Mouse (Mus musculus): ENCODE measurements around the gene Foxn3.

The Foxn3 gene

GRCm38 (mm10) chr12:99563219-99564059 lies at the start of gene Foxn3:
TSS of gene Foxn3 (minus strand) at chr12:99563582.
- DNase-seq (ENCODE audit: low spot score in 2 of 2) = peak; percentile 48 to 56

GRCm38 (mm10) chr12:99612181-99612871 lies 48.9 kb upstream of the Foxn3 start:
- no peak for DNase-seq (ENCODE audit: low spot score in 2 of 2)

- no peak for DNase-seq (ENCODE audit: low spot score in 2 of 2)
Observed at GRCm38 (mm10) chr12:99610868-99611267, 47.5 kb upstream of the Foxn3 start.

- DNase-seq (ENCODE audit: low spot score in 2 of 2) = no peak
Observed at GRCm38 (mm10) chr12:99610069-99610815, 46.9 kb upstream of the Foxn3 start.

GRCm38 (mm10) chr12:99609643-99610042 lies 46.3 kb upstream of the Foxn3 start:
- no peak for DNase-seq (ENCODE audit: low spot score in 2 of 2)

GRCm38 (mm10) chr12:99608279-99608955 lies 45.0 kb upstream of the Foxn3 start:
- DNase-seq (ENCODE audit: low spot score in 2 of 2) = no peak

- no peak for DNase-seq (ENCODE audit: low spot score in 2 of 2)
Observed at GRCm38 (mm10) chr12:99603381-99603780, 40.0 kb upstream of the Foxn3 start.

GRCm38 (mm10) chr12:99601841-99602240 lies 38.5 kb upstream of the Foxn3 start:
- no peak for DNase-seq (ENCODE audit: low spot score in 2 of 2)

- DNase-seq (ENCODE audit: low spot score in 2 of 2) = no peak
Observed at GRCm38 (mm10) chr12:99601392-99601791, 38.0 kb upstream of the Foxn3 start.

- no peak for DNase-seq (ENCODE audit: low spot score in 2 of 2)
Observed at GRCm38 (mm10) chr12:99599606-99600005, 36.2 kb upstream of the Foxn3 start.

GRCm38 (mm10) chr12:99596397-99596796 lies 33.0 kb upstream of the Foxn3 start:
- DNase-seq (ENCODE audit: low spot score in 2 of 2) = no peak

GRCm38 (mm10) chr12:99587338-99587737 lies 24.0 kb upstream of the Foxn3 start:
- no peak for DNase-seq (ENCODE audit: low spot score in 2 of 2)

- DNase-seq (ENCODE audit: low spot score in 2 of 2) = no peak
Observed at GRCm38 (mm10) chr12:99579989-99580388, 16.6 kb upstream of the Foxn3 start.

- no peak for DNase-seq (ENCODE audit: low spot score in 2 of 2)
Observed at GRCm38 (mm10) chr12:99576682-99577081, 13.3 kb upstream of the Foxn3 start.

- DNase-seq (ENCODE audit: low spot score in 2 of 2) = no peak
Observed at GRCm38 (mm10) chr12:99574299-99574698, 10.9 kb upstream of the Foxn3 start.

GRCm38 (mm10) chr12:99573036-99573435 lies 9.7 kb upstream of the Foxn3 start:
- DNase-seq (ENCODE audit: low spot score in 2 of 2) = no peak

- DNase-seq (ENCODE audit: low spot score in 2 of 2) = no peak
Observed at GRCm38 (mm10) chr12:99571999-99572398, 8.6 kb upstream of the Foxn3 start.

GRCm38 (mm10) chr12:99570197-99570956 lies 7.0 kb upstream of the Foxn3 start:
- peak; percentile 53 to 61 for DNase-seq (ENCODE audit: low spot score in 2 of 2)

- DNase-seq (ENCODE audit: low spot score in 2 of 2) = no peak
Observed at GRCm38 (mm10) chr12:99565606-99566005, 2.2 kb upstream of the Foxn3 start.

GRCm38 (mm10) chr12:99564301-99564910 lies 1.0 kb upstream of the Foxn3 start:
- DNase-seq (ENCODE audit: low spot score in 2 of 2) = no peak

GRCm38 (mm10) chr12:99562867-99563189 lies 554 bp downstream of the Foxn3 start:
- no peak for DNase-seq (ENCODE audit: low spot score in 2 of 2)

All from frontal cortex, postnatal 25 days (tissue).